Mouse (Mus musculus) CD4-positive helper T cell, adult 2 months (primary cell): Measurements from ENCODE around the gene Hspa12a.

Experiments
- DNase-seq: peaks from one replicate; pipeline ENCODE4 v3.0.0-alpha.2; 2012; ENCODE audit warnings: low read depth, missing footprints, low spot score

Gene Hspa12a

DNA sequence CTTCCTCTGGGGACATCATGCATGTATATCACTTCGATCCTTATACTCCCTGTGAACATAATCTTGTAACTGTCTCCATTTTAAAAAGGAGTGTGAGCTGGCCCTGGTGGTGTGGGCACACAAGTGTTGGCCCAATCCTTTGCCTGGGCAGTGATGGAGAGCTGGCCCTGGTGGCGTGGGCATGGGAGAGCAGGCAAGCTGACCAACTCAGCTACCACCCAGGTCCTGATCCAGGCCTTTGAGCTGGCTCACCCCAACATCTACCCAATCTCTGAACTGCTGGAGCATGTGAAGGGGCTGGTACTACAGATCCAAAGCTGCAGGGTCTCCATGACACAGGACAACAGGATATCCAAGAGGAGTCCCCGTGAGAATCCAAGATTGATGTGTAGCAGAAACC is 120.2 kb downstream of the Hspa12a start:
- DNase-seq: no peak

DNA sequence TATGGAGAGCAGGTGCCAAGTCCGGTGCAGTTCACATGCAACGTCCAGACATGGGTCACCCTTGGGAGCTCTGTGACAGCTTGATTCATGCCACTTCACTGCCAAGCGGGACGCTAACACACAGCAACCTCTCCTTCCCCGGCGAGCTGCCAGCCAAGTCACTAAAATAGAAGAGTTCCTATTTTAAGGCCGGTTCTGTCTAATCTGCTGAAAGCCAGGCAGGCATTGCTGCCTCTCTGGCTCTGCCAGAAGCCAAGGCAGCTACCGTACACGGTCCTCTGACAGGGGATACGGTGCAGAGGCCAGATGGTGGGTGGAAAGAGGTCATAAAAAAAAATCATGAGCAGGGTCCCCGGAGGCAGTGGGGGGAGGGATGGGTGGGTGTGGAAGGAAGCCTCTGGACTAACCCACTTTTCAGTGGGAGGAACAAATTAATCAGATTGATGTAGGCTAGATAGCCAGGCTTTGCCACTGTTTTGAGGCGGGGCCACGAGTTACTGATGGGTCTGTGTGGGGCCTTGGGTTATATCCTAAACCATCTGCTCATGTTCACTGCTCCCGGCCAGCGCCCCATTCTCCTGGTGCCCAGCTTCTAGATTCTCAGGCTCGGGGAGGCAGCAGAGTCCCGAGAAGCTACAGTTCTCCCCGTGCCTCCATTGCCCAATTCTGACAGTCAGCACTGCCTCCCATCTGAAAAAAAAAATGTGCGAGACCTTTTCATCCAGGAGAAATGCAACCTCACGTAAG is 120.8 kb downstream of the Hspa12a start:
- no peak for DNase-seq

DNA sequence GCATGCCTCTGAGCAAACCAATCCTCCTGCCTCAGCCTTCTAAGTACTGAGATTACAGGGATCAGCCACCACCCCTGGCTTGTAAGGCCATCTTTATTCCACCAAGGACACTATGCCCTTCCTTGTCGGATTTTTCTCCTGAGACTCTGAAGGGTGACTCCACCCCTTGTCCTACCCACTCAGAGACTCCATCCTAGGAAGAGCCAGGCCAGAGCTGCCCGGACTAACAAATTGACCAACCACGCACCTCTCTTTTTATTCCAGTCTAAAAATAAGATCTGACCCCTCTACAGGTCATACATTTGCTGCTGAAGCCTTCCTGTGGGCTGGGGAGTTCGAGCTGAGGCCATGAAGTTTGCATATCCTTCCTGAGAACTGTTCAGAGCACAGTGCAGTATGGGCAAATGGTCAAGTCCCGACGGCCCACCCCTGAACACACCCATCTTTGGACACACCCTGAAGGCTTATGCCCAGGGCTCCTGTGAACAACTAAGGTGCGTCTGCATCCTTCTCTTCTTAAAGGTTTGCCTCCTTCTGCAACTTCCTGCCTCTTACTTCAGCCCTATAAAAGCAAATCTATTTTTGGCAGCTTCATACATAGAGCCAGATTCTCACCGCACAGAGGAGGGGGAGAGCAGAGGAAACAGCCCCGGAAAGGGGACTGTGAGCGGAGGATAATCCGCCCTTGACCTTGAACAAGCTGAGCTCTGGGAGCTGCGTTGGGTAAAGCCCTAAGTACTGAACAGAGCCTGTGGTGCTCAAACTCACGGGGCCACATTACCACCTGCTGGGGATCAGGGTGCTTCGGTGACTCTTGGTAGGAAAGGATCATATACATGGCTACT is 124.7 kb downstream of the Hspa12a start:
- DNase-seq: peak; percentile 16

DNA sequence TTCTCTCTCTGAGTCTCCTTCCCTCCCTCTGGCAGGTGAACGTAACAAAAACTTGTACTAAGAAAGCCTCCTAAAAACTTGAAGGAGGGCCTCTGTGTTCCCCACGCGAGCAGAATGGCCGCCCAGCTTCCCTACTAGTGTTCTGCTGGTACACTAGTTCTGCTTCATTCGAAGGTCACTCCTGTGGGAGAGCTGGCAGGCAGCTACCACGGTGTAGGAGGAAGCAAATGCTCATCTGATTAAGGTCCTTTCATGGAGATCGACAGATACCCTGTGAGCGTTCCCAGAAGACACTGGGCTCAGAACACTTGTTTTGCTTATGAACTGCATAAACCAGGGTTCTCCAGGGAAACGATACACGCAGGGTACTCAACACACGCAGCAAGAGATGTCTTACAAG is 126.1 kb downstream of the Hspa12a start:
- no peak for DNase-seq

DNA sequence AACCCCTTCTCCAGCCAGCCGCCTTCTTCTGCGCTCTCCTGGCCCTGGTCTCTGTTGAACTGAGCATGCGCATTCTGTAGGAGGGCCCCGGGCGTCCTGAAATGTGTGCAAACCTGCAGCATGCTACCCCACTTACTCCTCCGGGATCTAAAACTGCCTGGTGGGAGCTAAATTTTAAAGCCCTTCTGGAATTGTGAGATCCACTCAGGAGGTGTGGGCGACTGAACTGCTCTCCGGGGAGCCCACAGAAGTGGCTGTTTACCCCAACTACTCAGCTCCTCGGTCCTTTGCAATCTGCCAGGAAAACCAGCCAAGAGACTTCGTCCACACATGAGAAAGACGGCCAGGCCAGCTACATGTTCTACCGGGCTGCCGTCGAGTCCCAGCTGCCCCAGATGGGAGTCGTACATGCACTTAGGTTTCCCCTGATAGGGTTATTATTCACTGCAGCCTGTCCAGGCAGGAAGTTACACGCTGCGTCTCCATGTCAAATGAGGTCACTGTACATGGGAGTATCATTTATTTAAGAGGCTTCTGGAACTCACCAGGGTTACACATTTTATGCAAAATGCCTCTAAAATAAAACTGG is 126.9 kb downstream of the Hspa12a start:
- no peak for DNase-seq

DNA sequence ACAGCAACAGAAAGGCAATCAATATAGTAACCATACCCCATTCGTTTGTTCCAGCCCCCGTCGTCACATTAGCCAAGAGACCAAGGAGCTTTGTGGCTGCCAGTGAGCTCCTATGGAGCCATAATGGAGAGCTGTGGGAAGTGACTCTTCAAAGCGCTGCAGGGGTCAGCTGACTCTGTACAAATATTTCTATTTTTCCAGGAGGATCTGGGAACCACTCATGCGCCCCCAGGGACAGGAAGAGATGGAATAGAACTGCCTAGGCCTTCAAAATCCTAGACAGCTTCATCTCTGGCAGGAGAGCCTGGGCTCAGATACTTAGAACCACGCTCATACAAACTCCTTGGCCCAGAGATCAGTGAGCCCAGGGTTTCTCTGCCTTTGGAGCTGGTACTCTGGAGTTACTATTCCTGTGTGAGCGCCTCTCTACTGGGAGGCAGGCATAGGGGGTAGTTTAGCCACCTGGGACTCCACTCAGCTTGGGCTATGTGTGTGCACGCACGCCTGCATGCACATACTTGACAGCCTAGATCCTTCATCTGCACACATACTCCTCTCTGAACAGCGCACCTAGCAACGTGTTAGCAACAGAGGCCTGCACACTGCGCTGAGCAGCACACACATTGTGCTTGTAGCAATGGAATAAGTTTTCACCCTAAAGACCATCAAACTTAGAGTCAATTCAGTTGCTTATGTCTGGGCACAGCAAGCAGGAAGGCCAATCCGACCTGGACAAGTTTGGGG is 128.1 kb downstream of the Hspa12a start:
- DNase-seq: no peak

DNA sequence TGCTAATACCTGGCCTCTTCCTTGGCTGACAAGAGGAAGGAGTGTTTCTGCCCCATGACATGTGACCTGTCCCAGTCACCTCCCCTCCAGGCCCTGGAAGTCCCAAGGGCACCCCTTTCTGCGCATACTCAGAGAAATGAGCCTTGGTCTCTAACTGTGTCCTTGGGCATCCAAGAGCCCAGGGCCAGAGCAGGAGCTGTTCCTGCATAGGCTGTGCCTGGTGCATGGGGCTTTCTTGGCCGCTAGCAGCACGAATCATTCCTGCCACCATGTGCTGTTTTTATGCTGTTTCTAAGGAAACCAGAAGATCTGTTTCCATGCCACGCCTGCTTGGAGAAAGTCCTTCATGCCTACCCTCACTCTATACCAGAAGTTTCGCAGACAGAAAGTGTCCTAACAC is 132.9 kb downstream of the Hspa12a start:
- no peak for DNase-seq

DNA sequence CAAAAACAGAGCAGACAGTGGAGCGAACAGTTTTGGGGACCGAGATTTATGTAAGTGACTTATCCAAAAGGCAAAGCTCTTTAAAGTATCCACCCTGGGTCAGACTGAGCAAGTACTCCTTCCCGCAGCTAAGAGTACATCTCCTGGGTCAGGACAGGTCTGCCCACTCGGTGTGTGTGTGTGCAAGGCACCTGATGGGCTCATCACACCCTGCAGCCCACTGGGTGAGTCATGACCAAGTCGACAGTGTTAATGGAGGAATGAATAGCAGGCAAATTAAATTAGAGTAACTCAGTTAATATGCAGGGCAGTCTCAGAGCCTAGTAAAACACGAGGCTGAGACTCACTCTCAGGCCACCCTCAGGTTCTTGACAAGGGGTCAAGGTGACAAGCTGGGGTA is 134.6 kb downstream of the Hspa12a start:
- no peak for DNase-seq

DNA sequence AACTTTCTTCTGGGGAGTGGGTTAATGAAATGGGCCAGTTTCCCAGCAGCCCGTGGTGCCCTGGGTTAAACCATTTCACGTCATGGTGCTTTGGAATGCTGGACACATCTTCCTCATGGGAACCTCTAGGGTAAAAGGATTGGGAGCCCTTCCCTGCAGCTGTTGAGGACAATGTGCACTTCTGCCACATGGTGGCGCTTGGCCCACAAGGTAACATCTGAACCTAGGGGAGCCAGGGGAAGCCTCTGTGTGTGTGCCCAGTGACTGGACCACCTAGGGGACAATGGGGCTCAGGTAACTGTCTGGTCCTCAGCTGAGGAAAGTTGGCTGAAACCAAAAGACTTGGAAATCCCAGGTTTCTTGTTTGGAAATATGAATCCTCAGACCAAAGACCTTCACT is 137.1 kb downstream of the Hspa12a start:
- peak; percentile 12 for DNase-seq

DNA sequence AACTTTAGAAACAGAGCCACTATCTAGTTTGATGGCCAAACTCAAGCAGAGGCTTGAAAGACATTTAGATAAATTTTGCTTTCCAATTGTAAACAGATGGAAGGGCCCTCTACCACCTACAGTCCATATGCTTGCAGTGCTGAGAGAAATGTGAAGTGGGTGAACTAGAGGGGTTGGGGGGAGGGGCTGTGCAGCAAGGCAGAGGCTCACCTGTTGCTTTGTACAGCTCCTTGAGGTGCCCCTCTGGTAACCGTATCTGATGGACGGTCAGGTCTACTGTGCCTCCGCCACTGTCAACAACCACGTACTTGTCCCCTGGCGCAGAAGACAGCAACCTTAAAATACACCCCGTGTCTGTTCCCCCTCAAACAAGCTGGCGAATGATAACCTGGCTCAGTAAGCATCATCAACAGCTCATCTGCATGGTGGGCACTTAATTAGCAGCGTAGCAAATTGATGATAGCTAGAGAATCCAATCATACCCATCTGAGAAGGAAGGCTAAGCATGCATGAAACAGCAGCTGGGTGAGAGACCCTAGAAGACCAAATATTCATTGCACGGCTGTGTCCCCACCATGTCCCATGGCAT is 138.2 kb downstream of the Hspa12a start:
- no peak for DNase-seq

DNA sequence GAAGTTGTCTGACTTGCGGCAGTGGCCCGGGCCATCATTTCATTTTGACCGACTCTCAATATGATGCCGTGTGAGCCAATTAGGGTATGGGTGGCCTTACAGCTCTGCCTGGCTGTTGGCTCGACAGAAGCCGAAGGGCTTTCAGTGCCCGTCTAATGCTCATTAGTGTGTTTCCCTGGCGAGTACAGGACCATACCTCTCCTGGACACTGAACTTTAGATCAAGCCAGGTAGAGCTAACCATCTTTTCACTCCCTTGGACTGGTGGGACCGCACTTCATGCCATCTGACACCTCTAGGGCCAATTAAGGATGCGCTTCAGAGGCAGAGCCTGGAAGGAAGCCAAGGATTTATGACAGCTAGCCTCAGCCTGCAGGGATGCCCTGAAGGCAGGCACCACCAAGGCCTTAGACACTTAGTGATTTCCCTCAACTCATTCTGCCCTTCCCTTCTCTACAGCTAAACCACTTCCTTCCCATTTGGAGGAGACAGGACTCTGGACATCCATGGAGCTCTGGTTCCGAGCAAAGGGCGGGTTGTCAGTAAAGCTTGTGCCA is 148.3 kb downstream of the Hspa12a start:
- DNase-seq: no peak

DNA sequence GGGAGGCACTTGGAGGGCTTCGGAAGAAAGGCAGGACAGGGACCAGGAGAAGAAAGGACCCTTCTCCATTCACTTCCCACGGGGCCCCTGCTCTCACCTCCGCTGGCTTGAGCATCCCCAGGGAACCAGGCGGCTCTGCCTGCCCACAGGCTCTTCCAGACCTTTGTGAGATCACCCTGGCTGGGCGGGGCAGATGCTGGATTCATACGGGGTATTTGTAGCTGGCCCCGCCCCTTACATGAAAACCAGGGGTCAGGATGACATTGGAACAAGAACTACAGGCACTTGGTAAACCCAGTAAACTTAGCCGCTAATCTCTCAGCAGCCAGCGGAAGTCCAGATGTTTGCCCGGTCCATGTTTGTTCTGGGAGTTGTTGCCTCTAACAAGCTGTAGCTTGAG is 149.2 kb downstream of the Hspa12a start, which contains the start of gene 1700019N19Rik:
Gene 1700019N19Rik, minus strand, starts transcription at position 178 of the 400 bp plus-strand sequence.
- no peak for DNase-seq

DNA sequence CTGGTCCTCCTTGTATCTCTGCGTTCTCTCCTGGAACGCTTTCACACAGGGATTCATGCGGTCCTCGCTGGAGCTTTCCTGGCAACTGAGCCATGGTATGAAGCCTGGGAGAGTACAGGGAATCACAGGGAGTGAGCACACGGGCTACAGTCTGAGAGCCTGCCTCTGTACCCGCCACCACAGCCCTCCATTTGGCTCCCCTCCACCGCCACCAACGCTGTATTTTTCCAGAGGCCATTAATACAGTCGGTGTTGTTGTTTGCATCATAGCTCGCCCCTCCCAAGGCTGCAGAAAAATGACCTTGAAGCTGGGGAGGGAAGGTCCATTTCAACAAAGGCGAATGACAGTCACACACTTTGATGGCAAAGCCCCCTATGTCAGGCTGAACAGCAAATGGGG is 154.3 kb downstream of the Hspa12a start:
- DNase-seq: no peak

DNA sequence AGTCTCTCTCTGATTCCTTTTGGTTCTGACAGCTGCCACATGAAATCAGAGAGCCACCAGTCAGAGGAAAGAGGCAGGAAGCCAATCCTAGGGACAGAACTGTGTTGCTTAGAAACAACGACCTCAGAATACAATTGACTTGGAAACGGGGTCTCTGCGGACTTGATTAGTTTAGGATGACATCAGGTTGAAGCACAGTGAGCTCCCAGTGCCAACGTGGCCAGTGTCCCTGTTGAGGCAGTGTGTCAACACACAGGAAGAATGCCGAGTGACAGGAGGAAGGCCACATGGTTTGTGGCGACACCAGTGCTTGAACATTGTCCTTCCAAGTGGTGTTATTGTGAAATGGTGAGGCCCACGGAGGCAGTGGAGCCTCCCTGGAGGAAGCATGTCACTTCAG is 159.5 kb downstream of the Hspa12a start:
- no peak for DNase-seq

DNA sequence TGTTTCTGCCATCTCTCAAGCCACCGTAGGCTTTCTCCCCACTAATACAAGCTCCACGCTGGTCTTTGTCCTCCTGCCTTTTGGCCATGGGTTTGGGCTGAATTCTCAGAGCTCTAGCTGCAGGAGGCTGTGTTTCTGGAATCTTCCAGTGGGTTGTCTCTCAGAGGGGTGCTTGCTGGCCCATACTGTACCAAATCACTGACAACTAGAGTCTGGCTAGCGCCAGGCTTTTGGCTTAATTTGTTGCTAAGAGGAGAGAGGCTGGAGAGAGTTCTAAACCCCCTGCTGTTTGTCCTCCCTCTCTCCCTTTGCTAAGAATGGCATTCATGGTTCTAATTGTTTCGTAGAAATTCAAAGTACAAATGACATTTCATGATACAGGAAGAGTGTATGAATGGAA is 161.9 kb downstream of the Hspa12a start:
- DNase-seq: no peak

DNA sequence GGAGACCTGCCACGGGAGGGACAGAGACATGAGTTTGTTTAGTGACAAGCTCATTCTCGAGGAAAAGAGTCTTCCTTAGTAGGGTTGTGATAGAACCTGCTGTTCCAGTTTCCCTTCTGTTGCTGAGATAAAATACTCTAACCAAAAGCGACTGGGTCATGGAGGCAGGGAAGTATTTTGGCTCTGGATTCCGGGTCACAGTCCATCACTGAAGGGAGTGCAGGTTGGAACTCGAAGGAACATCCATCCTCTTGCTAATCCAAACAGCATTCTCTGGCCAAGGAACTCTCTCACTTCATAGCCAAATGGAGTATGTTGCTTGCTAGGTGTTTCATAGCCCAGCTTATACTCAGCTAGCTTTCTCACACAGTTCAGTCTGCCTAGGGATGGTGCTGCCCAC is 167.0 kb downstream of the Hspa12a start:
- DNase-seq: no peak

DNA sequence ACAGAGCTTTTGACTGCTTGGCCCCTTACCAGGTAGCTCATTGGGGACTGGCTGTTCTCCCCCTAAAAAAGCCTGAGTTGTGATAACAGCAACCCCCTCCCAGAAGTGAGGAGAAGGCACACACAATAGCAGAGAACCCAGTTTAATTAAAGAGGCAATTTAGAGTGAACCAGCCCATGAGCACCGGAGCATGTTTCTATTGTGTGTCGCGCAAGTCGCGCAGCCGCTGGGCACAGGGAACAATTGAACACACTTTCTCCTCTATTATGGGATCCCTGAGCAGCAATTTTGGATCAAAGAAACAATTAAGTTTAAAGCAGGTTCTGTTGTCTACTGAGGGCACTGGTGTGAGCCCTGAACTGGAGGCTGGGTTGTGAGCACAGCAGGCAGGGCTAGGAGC is 176.1 kb downstream of the Hspa12a start:
- DNase-seq: no peak

DNA sequence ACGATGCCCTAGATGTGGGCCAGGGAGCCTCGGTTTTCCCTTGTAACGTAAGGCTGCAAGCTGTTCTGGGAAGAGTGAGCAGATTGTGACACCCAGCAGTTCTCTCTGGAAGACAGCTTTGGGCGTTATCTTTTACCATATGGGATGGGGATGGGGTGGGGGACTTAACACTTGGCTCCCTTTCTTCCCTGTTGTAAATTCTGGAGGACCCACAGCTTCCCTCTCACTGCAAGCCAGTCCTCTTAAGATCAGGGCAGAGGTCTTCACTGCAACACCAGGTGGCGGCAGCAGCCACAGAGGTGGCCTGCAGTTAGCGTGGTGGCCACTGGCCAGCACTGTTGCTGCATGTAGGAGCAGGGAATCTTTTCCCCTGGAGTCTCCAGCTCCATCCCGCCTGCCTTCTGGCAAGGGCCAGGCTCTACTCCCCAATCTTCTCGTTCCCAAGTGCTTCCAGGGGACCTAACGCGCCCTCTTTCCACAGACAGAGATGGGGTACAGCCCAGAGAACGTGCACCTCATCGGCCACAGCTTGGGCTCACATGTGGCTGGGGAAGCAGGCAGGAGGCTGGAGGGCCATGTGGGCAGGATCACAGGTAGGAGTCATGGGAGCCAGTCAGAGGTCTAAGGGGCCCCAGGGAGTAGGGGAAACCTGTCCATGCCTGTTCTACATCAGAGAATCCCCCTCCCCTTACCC is 180.5 kb downstream of the Hspa12a start:
- no peak for DNase-seq

DNA sequence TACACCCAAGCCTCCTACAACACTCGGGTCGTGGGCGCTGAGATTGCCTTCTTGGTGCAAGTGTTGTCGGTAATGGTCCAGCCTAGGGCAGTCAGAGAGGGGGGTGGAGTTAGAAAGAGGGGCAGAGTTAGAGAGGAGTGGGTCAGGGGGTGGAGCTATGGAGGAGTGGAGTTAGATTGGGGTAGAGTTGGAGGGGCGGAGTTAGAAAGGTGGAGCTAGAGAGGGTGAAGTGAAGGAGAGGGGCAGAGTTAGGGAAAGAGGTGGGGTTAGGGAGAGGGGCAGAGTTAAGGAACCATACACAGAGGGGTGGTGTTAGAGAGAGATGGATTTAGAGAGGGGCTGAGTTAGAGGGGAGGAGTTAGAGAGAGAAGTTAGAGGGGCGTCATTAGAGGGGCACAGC is 181.1 kb downstream of the Hspa12a start:
- DNase-seq: no peak

DNA sequence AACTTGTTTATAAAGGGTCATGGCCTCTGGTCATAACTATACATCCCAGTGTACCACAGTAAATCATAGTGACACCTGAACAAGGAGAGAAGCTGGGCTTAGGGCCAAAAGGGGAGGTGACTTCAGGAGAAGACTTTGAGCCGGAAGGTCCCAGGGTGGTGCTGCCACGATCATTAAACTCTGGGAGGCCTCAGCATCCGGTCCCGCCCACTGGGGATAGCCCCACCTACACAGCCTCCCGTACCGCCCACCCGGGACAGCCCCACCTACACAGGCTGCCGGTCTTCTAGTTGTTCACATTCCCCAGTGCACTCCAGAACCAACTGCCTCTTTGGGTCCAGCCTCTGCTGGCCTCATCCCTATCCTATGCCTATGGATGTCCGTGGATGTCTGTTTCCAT is 184.0 kb downstream of the Hspa12a start, which contains the start of gene Pnliprp2:
Gene Pnliprp2, plus strand, starts transcription at position 297 of the 400 bp plus-strand sequence.
- no peak for DNase-seq
